Mouse (Mus musculus) right cerebral cortex, postnatal 36 days (tissue): ENCODE measurements at regions not wholly inside any gene's neighbourhood (a gene's known extent, or its start where the extent isn't known, plus 50 kb on each side); places are given as distances from the start of the nearest gene placed in this dataset.
"Not testable (repeated sequence)": the region's sequence is repeated elsewhere in the genome, so short reads cannot be mapped to it uniquely, and the experiment has no call there.

ENCODE experiments used
- DNase-seq, 2 experiments: peaks; one replicate each; pipeline ENCODE4 v3.0.0; 2022; ENCODE audit warnings: low spot score in 2 of 2, mixed read lengths in 1 of 2

GRCm38 (mm10) chr13:61957197-61957596 is 172.5 kb upstream of the Zfp808 start:
- DNase-seq, result not testable (repeated sequence)

- DNase-seq, result not testable (repeated sequence)
These were observed 150.8 kb upstream of the Zfp808 start for GRCm38 (mm10) chr13:61978856-61979255.

GRCm38 (mm10) chr13:61996519-61996918 is 133.2 kb upstream of the Zfp808 start:
- not testable (repeated sequence) for DNase-seq

GRCm38 (mm10) chr13:61998803-61999202 is 130.9 kb upstream of the Zfp808 start:
- not testable (repeated sequence) for DNase-seq

- not testable (repeated sequence) for DNase-seq
These were observed 122.4 kb upstream of the Zfp808 start for GRCm38 (mm10) chr13:62007321-62007720.

- peak in 1 of 2 experiments; percentile 8 for DNase-seq
These were observed 114.1 kb upstream of the Zfp808 start for GRCm38 (mm10) chr13:62015424-62016167.

GRCm38 (mm10) chr13:62016168-62016502 is 113.6 kb upstream of the Zfp808 start:
- not testable (repeated sequence) for DNase-seq

- not testable (repeated sequence) for DNase-seq
These were observed 92.0 kb upstream of the Zfp808 start for GRCm38 (mm10) chr13:62037646-62038045.

GRCm38 (mm10) chr13:62077951-62078671 is 51.6 kb upstream of the Zfp808 start:
- DNase-seq, result not testable (repeated sequence)

GRCm38 (mm10) chr13:62078893-62079292 is 50.8 kb upstream of the Zfp808 start:
- DNase-seq, result not testable (repeated sequence)
